Mouse (Mus musculus) heart, postnatal 0 days (tissue): Measurements from ENCODE around the gene Ccdc167. TPM values are rescaled to one million over a fixed set of nuclear protein-coding genes. Genes with fewer than 3 reads are reported as not detected.

Experiments
- ATAC-seq: fragments of 200-750 bp; cut with Nextera tagmentation; 2 replicates; pipeline ENCODE4 v1.8.0; 2017; ENCODE audit warnings: low read depth, moderate number of reproducible peaks, moderate library complexity; ENCODE audit not compliant: insufficient read depth
- DNase-seq: peaks from one replicate; pipeline ENCODE4 v3.0.0-alpha.2; 2016; ENCODE audit warnings: low spot score
- H3K27ac ChIP-seq: fragments of 300-500 bp; sonication (generic); 2 replicates; pipeline ENCODE4 v1.5.1; 2014; ENCODE audit warnings: low read depth, mild to moderate bottlenecking
- H3K27me3 ChIP-seq: fragments of 300-500 bp; sonication (generic); 2 replicates; pipeline ENCODE4 v1.6.1; 2014; ENCODE audit warnings: low read length, mixed read lengths; ENCODE audit not compliant: control insufficient read depth, insufficient read depth
- H3K36me3 ChIP-seq: fragments of 300-500 bp; sonication (generic); replicated peaks from 2 replicates; pipeline ENCODE4 v1.6.1; 2014; ENCODE audit warnings: low read length, mixed read lengths; ENCODE audit not compliant: control insufficient read depth, insufficient read depth
- H3K4me1 ChIP-seq: fragments of 300-500 bp; sonication (generic); 2 replicates; pipeline ENCODE4 v1.6.1; 2014; ENCODE audit warnings: antibody characterized with exemption; ENCODE audit not compliant: control insufficient read depth, insufficient read depth
- H3K4me2 ChIP-seq: fragments of 300-500 bp; sonication (generic); 2 replicates; pipeline ENCODE4 v1.6.1; 2014; ENCODE audit warnings: low read depth, mild to moderate bottlenecking, low read length, moderate library complexity
- H3K4me3 ChIP-seq: fragments of 300-500 bp; sonication (generic); 2 replicates; pipeline ENCODE4 v1.5.1; 2014; ENCODE audit warnings: low read depth, low read length
- H3K9ac ChIP-seq: fragments of 300-500 bp; sonication (generic); replicated peaks from 2 replicates; pipeline ENCODE4 v1.6.1; 2014; ENCODE audit warnings: low read depth, low read length, mixed read lengths
- H3K9me3 ChIP-seq: fragments of 300-500 bp; sonication (generic); replicated peaks from 2 replicates; pipeline ENCODE4 v1.6.1; 2016; ENCODE audit warnings: low read length; ENCODE audit not compliant: control insufficient read depth
- CTCF ChIP-seq: IDR thresholded peaks from 2 replicates; pipeline ENCODE4 v1.5.1; 2016; ENCODE audit warnings: antibody characterized with exemption, control low read depth, low read depth
- EP300 ChIP-seq: IDR thresholded peaks from 2 replicates; pipeline ENCODE4 v1.6.1; 2016; ENCODE audit warnings: antibody characterized with exemption, low read depth
- WGBS: fragments of 180-500 bp; shearing (Covaris S2); extraction: QIAGEN DNeasy Blood & Tissue Kit; methylation state at CpG from one replicate; pipeline ENCODE4 v1.1.7; 2014; 5-methylcytosine and 5-hydroxymethylcytosine counted together
- polyA plus RNA-seq: library from polyadenylated mRNA; unstranded; fragments of >200 nt; fragmentation: Nextera tagmentation; extraction: Ambion mirVana; gene quantifications from 2 replicates; pipeline ENCODE4 v1.2.1, GENCODE M21; 2015
- total RNA-seq: library from RNA; depleted of rRNA; stranded (reverse); fragments of >200 nt; gene quantifications from 2 replicates; pipeline ENCODE4 v1.2.3, GENCODE M21; 2014; ENCODE audit warnings: low replicate concordance

Gene Ccdc167
- total and polyA plus RNA-seq, 2 experiments from 2014 or later, result 6.4 to 8.2 TPM

- Histone ChIP-seq H3K27me3 (no peaks in the 10 kb centered on the region), H3K27ac (no peak overlapping the region), H3K9me3 (no peaks in the 10 kb centered on the region), H3K4me3 (no peak overlapping the region), H3K36me3 (peaks cover 64% of the 10 kb centered on the region), H3K4me2 (no peak overlapping the region), H3K9ac (no peak overlapping the region), H3K4me1 (no peaks in the 10 kb centered on the region)
- WGBS, result 74% methylated on average over 4 of the region's 4 CpGs
- DNase-seq (no peak), ATAC-seq (0 out of 2 replicates have a peak, but pooled peaks have one; percentile 15)
- no peak for TF ChIP-seq CTCF
- no peak for TF ChIP-seq EP300
Observed at GRCm38 (mm10) chr17:29702938-29703710, 13.7 kb downstream of the Ccdc167 start.

- Histone ChIP-seq H3K4me1 (no peaks in the 10 kb centered on the region), H3K27me3 (no peaks in the 10 kb centered on the region), H3K4me3 (no peak overlapping the region), H3K36me3 (peaks cover 83% of the 10 kb centered on the region), H3K9ac (no peak overlapping the region), H3K27ac (no peak overlapping the region), H3K4me2 (no peak overlapping the region), H3K9me3 (no peaks in the 10 kb centered on the region)
- ATAC-seq (no peak), DNase-seq (no peak)
- TF ChIP-seq EP300 (no peak), CTCF (no peak)
- 95% methylated on average over 7 of the region's 7 CpGs for WGBS
Observed at GRCm38 (mm10) chr17:29700573-29700972, 16.3 kb downstream of the Ccdc167 start.

GRCm38 (mm10) chr17:29698421-29698820 lies 18.4 kb downstream of the Ccdc167 start:
- Histone ChIP-seq H3K9ac (no peak overlapping the region), H3K9me3 (no peaks in the 10 kb centered on the region), H3K27ac (no peak overlapping the region), H3K36me3 (peaks cover 88% of the 10 kb centered on the region), H3K4me3 (no peak overlapping the region), H3K4me1 (no peaks in the 10 kb centered on the region), H3K4me2 (no peak overlapping the region), H3K27me3 (no peaks in the 10 kb centered on the region)
- ATAC-seq (no peak), DNase-seq (no peak)
- no peak for TF ChIP-seq EP300
- WGBS, result 82% methylated on average over 6 of the region's 6 CpGs

GRCm38 (mm10) chr17:29696940-29697339 lies 19.9 kb downstream of the Ccdc167 start:
- Histone ChIP-seq H3K4me1 (no peaks in the 10 kb centered on the region), H3K36me3 (peaks cover 83% of the 10 kb centered on the region), H3K27me3 (no peaks in the 10 kb centered on the region), H3K9ac (no peak overlapping the region), H3K27ac (no peak overlapping the region), H3K9me3 (no peaks in the 10 kb centered on the region), H3K4me2 (no peak overlapping the region), H3K4me3 (no peak overlapping the region)
- DNase-seq (no peak), ATAC-seq (no peak)
- 96% methylated on average over 8 of the region's 8 CpGs for WGBS
- TF ChIP-seq EP300, result no peak
- no peak for TF ChIP-seq CTCF

GRCm38 (mm10) chr17:29694516-29694915 lies 22.3 kb downstream of the Ccdc167 start:
- Histone ChIP-seq H3K4me3 (no peak overlapping the region), H3K9ac (no peak overlapping the region), H3K36me3 (peaks cover 82% of the 10 kb centered on the region), H3K4me1 (no peaks in the 10 kb centered on the region), H3K4me2 (no peak overlapping the region), H3K27ac (no peak overlapping the region), H3K9me3 (no peaks in the 10 kb centered on the region), H3K27me3 (no peaks in the 10 kb centered on the region)
- ATAC-seq (no peak), DNase-seq (no peak)
- 90% methylated on average over 4 of the region's 4 CpGs for WGBS
- TF ChIP-seq CTCF (no peak), EP300 (no peak)

GRCm38 (mm10) chr17:29693571-29693970 lies 23.3 kb downstream of the Ccdc167 start:
- ATAC-seq, result no peak
- no peak for DNase-seq
- peaks cover 77% of the 10 kb centered on the region for H3K36me3 ChIP-seq
- no peak overlapping the region for H3K4me2 ChIP-seq
- H3K9me3 ChIP-seq, result no peaks in the 10 kb centered on the region
- no peak for TF ChIP-seq CTCF
- TF ChIP-seq EP300, result no peak
- H3K27me3 ChIP-seq, result no peaks in the 10 kb centered on the region
- no peaks in the 10 kb centered on the region for H3K4me1 ChIP-seq
- no peak overlapping the region for H3K27ac ChIP-seq
- 72% methylated on average over 2 of the region's 2 CpGs for WGBS
- H3K9ac ChIP-seq, result no peak overlapping the region
- H3K4me3 ChIP-seq, result no peak overlapping the region
